10 mouse cellular contexts compared by ENCODE assay signal in the genomic region with DNA sequence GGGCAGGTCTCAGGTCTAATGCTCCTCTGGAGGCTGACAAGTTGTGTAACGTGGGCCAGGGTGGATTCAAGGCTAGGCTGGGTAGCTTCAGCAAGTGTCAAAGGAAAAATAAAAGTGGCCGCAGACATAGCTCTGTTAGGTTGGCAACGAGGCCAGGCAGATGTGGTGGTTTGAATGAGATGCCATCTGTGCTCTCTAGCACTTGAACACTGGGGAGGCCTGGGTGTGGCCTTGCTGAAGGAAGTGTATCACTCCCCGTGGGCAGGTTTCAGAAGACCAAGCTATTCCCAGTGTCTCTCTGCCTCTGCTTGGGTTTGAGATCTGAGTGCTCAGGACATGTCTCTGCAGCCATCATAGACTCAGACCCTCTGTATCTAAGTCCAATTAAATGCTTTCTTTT. TPM values are rescaled to one million over a fixed set of nuclear protein-coding genes. Genes with fewer than 3 reads are reported as not detected.
A peak's percentile ranks its signal among the peaks of the same experiment; 100 is the strongest.
DNase-seq lines count a peak whose midpoint lies in the region; ATAC-seq and TF ChIP-seq lines count a peak whose summit lies in the region.
"Had no signal": no experiment of that assay in that cellular context is flagged by ENCODE, and none has a peak within 500 bp of the region (broad histone marks: within the 10 kb centered on the region; RNA-seq: fewer than 3 reads in every experiment).

No protein-coding gene starts in this region.

- no peaks in the 10 kb centered on the region for H3K9me3 ChIP-seq in limb, embryonic 13.5 days
- H3K9me3 ChIP-seq in limb, embryonic 10.5 days (replicated peaks) = no peaks in the 10 kb centered on the region; the same call in 1 of the 2 replicates
- H3K9me3 ChIP-seq in erythroblast, embryonic 14.5 days (ENCODE audit: control insufficient read depth, low read length) = no peaks in the 10 kb centered on the region
- H3K9me3 ChIP-seq: intestine, embryonic 15.5 days had no signal

- no peak overlapping the region for H3K9ac ChIP-seq in limb, embryonic 13.5 days

- no peak overlapping the region for H3ac ChIP-seq in myocyte (ENCODE audit: control insufficient read depth, insufficient read length)

- WGBS in limb, embryonic 13.5 days = 45% methylated on average over 4 of the region's 4 CpGs
- WGBS in limb, embryonic 10.5 days = 61% methylated on average over 4 of the region's 4 CpGs

- no peak for TF ChIP-seq POLR2A in myocyte (IDR thresholded peaks at IDR 0.05; ENCODE audit: insufficient read length, low read depth)

- H3K4me3 ChIP-seq in limb, embryonic 13.5 days = 0 out of 2 replicates have a peak overlapping the region, but pooled peaks have one; percentile 63
- H3K4me3 ChIP-seq in limb, embryonic 10.5 days = no peak overlapping the region
- H3K4me3 ChIP-seq in erythroblast, embryonic 14.5 days (replicated peaks) = peak overlapping the region; percentile 86
- H3K4me3 ChIP-seq in myocyte = peak overlapping the region; percentile 57

- peaks cover 27% of the 10 kb centered on the region for H3K79me2 ChIP-seq in myocyte (ENCODE audit: control insufficient read depth, insufficient read depth)

- peaks cover 21% of the 10 kb centered on the region for H3K36me3 ChIP-seq in limb, embryonic 13.5 days
- H3K36me3 ChIP-seq in limb, embryonic 10.5 days = peaks cover 38% of the 10 kb centered on the region
- H3K36me3 ChIP-seq in erythroblast, embryonic 14.5 days (ENCODE audit: control insufficient read depth) = peaks cover 43% of the 10 kb centered on the region
- peaks cover 14% of the 10 kb centered on the region for H3K36me3 ChIP-seq in myocyte (ENCODE audit: control insufficient read depth, insufficient read depth)
- H3K36me3 ChIP-seq: intestine, embryonic 15.5 days had no signal

- H3K4me1 ChIP-seq in limb, embryonic 13.5 days = peaks cover 30% of the 10 kb centered on the region
- H3K4me1 ChIP-seq in limb, embryonic 10.5 days = peaks cover 23% of the 10 kb centered on the region
- peaks cover 58% of the 10 kb centered on the region for H3K4me1 ChIP-seq in erythroblast, embryonic 14.5 days (ENCODE audit: control insufficient read depth)

- no peak overlapping the region for H3K27ac ChIP-seq in limb, embryonic 13.5 days
- no peak overlapping the region for H3K27ac ChIP-seq in limb, embryonic 10.5 days

- no peaks in the 10 kb centered on the region for H3K27me3 ChIP-seq in limb, embryonic 13.5 days
- H3K27me3 ChIP-seq in limb, embryonic 10.5 days (ENCODE audit: low read depth, poor library complexity, severe bottlenecking) = no peaks in the 10 kb centered on the region
- no peaks in the 10 kb centered on the region for H3K27me3 ChIP-seq in erythroblast, embryonic 14.5 days (ENCODE audit: control insufficient read depth)
- H3K27me3 ChIP-seq in myocyte (ENCODE audit: control insufficient read depth, insufficient read depth, insufficient read length) = no peaks in the 10 kb centered on the region
- H3K27me3 ChIP-seq: intestine, embryonic 15.5 days had no signal

- DNase-seq in limb, embryonic 10.5 days (ENCODE audit: low spot score) = no peak
- DNase-seq in NIH3T3 (ENCODE audit: low read depth) = peak; percentile 17
- DNase-seq in gastrocnemius, postnatal 10 days = no peak
- DNase-seq in ovary, postnatal 10 days (ENCODE audit: low spot score) = no peak
- DNase-seq: heart, adult 2 months; right cerebral cortex, postnatal 4 days had no signal

- no peak for ATAC-seq in limb, embryonic 13.5 days (ENCODE audit: low FRiP score, low read depth)

- H3K4me2 ChIP-seq in limb, embryonic 13.5 days (replicated peaks) = no peak overlapping the region
- peak overlapping the region; percentile 79 for H3K4me2 ChIP-seq in myocyte (ENCODE audit: low read depth)

TF ChIP-seq in myocyte, 11 proteins besides CTCF, POLR2A, EP300 and RAD21:
- TF ChIP-seq REST (IDR thresholded peaks at IDR 0.05; ENCODE audit: insufficient read depth, insufficient read length) = no peak
- no peak for TF ChIP-seq USF1 (IDR thresholded peaks at IDR 0.05; ENCODE audit: low read depth)
- TF ChIP-seq TCF3 (IDR thresholded peaks at IDR 0.05; ENCODE audit: insufficient read length, low read depth) = no peak
- TF ChIP-seq POLR2AphosphoS2 (IDR thresholded peaks at IDR 0.05; ENCODE audit: insufficient read length, low read depth) = peak; percentile 70
- TF ChIP-seq MYOG (IDR thresholded peaks at IDR 0.05; ENCODE audit: control insufficient read depth in 1 of 3, insufficient read depth in 1 of 3, insufficient read length in 2 of 3, low read depth in 2 of 3) = no peak
- no peak for TF ChIP-seq CEBPB (IDR thresholded peaks at IDR 0.05; ENCODE audit: insufficient read depth, poor library complexity, severe bottlenecking)
- TF ChIP-seq MYOD1 (IDR thresholded peaks at IDR 0.05; ENCODE audit: control insufficient read depth in 1 of 3, insufficient read length in 2 of 3, low read depth in 2 of 3) = no peak
TF ChIP-seq in myocyte: peak in this region for 1.

RNA-seq across cellular contexts. Expression of a gene that starts 0.9 kb away (rescaled TPM):
- polyA plus RNA-seq in limb, embryonic 13.5 days (2015; fragmentation: Nextera tagmentation; extraction: Ambion mirVana) = 48.1 and 52.3 TPM in 2 replicates
- 63.2 and 72.5 TPM in 2 replicates for polyA plus RNA-seq in limb, embryonic 10.5 days (2016; fragmentation: Nextera tagmentation; extraction: Ambion mirVana)
- polyA plus RNA-seq in erythroblast, embryonic 14.5 days (2012) = 1.8 and 2.7 TPM in 2 replicates
- 37.3 TPM for polyA plus RNA-seq in myocyte (2012; fragmentation: generic; extraction: Trizol)
- 10 to 100 TPM; 27.2 to 27.6 TPM for total RNA-seq in gastrocnemius, postnatal 10 days (2021)

RNA-seq across cellular contexts. Expression of a gene that starts 38.8 kb away (rescaled TPM):
- 37.8 and 39.4 TPM in 2 replicates for polyA plus RNA-seq in limb, embryonic 13.5 days (2015; fragmentation: Nextera tagmentation; extraction: Ambion mirVana)
- 31.8 and 39.1 TPM in 2 replicates for polyA plus RNA-seq in limb, embryonic 10.5 days (2016; fragmentation: Nextera tagmentation; extraction: Ambion mirVana)
- polyA plus RNA-seq in erythroblast, embryonic 14.5 days (2012) = 0.07 and 0.15 TPM in 2 replicates
- 8.7 TPM for polyA plus RNA-seq in myocyte (2012; fragmentation: generic; extraction: Trizol)
- total RNA-seq in gastrocnemius, postnatal 10 days (2021) = 10 to 100 TPM in 1 of 2 experiments, 1 to 10 TPM in 1; 8.1 to 14.4 TPM

RNA-seq across cellular contexts. Expression of a gene that starts 55.9 kb away (rescaled TPM):
- 28.2 and 31.9 TPM in 2 replicates for polyA plus RNA-seq in limb, embryonic 13.5 days (2015; fragmentation: Nextera tagmentation; extraction: Ambion mirVana)
- polyA plus RNA-seq in limb, embryonic 10.5 days (2016; fragmentation: Nextera tagmentation; extraction: Ambion mirVana) = 28.2 and 36.1 TPM in 2 replicates
- 0.13 and 0.28 TPM in 2 replicates for polyA plus RNA-seq in erythroblast, embryonic 14.5 days (2012)
- 4.9 TPM for polyA plus RNA-seq in myocyte (2012; fragmentation: generic; extraction: Trizol)
- 10 to 100 TPM; 17.2 to 20.5 TPM for total RNA-seq in gastrocnemius, postnatal 10 days (2021)

Comparison
In these comparisons a context has a peak if more than half of its experiments do, and no peak if none do; other contexts are left out.
1. RNA of a gene that starts 0.9 kb away (polyA plus RNA-seq): 63.2 to 72.5 TPM in limb, embryonic 10.5 days, 48.1 to 52.3 TPM in limb, embryonic 13.5 days and 37.3 TPM in myocyte (single experiment); 1.8 to 2.7 TPM in erythroblast, embryonic 14.5 days; every median in the first group is over 10 times any median in the second.